Mouse (Mus musculus) small intestine, adult 2 months (tissue): ENCODE data around the gene Gramd1b.

ENCODE experiments used
- CTCF ChIP-seq: fragments of 200-500 bp; IDR thresholded peaks from 2 replicates; pipeline ENCODE4 v1.5.1; 2012; ENCODE audit warnings: low read depth, mild to moderate bottlenecking, control low read depth, inconsistent platforms, low read length, moderate library complexity, mixed read lengths; ENCODE audit not compliant: insufficient replicate concordance, insufficient read length; ENCODE audit errors: extremely low read depth
- POLR2A ChIP-seq: fragments of 200-500 bp; IDR thresholded peaks from 2 replicates; pipeline ENCODE4 v1.6.1; 2012; ENCODE audit warnings: low read depth, mild to moderate bottlenecking, control low read depth, inconsistent platforms, low read length, moderate library complexity

DNA sequence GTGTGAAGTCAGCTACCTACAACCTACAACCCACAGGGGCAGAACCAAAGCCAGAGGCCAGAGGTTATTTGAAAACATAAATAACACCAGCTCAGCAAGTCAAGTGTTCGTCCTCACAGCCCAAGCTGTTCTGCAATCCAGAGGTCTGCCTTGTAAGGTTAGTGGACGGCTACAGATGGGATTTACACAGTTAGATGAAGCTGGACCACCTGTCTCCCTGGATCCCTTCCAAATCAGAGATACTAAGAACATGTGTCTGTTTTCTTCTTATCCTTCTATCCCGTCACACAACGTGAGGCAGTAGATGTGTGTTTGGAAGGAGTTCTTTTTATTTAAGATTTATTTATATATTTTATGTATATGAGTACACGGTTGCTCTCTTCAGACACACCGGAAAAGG is 21.7 kb downstream of the Gramd1b start:
- no peak for TF ChIP-seq CTCF
- TF ChIP-seq POLR2A: no peak
